Mouse (Mus musculus) mouse embryonic stem cell (cell line): ENCODE data around the gene Cfap100.

Source experiments
- in situ Hi-C, 2 experiments: fragments of 300-500 bp; cut with MboI; formaldehyde crosslinking; loops; 1 replicate in 1 of 2; 3 replicates in 1 of 2; pipeline ENCODE4 v1.14.3; 2019 to 2020; ENCODE audit warnings: low sequenced_read_pairs in 2 of 2, low pct_unique_long_range_greater_than_20kb in 1 of 2, mixed read lengths in 1 of 2; ENCODE audit not compliant: unreplicated experiment in 1 of 2

Cfap100 gene

DNA sequence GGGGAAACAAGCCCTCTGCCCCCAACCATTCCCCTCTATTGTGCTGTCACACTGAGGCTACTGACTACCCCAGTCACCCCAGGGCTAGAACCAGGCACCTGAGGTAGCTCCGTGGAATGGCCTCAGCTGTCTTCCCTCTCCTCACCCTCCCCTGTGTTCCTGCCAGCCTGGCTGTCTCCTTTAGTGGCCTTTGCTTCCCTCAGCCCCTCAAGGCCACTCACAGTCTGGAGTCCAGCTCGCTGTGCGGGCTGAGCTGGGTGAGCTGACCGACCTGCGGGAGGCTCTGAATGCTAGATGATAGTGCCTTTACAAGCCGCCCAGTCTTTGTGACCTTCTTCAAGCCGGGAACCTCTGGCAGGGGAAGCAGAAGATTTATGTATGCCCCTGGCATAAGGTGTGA lies 16.7 kb downstream of the Cfap100 start:
- in situ Hi-C loops: no loop called here

DNA sequence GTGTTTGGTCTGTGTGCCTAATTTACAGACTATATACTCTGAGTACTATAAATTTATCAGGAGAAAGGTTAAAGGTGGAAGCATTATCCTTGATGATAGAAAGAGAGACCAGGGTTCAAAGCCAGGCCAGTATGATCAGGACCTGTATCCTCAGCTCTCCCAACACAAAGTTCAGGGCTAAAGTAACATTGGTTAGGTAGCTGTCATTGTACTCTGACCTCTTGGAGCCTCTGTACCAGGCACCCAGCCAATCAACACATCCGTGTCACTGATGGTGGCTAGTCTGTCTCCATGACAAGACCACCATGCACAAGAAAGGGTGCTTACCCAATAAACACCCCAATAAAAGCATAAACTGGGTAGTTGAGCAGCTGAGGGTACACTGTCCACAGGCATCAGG lies 17.6 kb downstream of the Cfap100 start:
- in situ Hi-C loops: no loop called here

DNA sequence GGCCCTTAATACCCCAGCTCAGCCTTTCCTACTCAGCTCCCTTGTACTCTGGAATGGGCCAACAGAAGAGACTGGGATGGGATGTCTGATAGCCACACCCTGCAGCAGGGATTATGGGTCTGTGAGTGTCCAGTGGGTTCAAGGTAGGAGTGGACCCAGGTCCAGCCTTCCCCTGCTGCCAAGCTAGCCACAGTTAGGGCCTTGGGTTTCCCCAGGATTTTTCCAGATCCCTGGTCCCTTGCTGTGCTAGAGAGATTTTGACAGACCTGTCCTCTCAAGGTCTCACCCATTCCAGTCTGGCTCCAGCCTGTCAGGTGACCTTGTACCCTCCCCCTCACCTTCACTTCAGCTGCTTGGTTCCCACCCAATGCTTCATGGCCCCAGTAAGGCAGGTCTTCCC lies 20.0 kb downstream of the Cfap100 start:
- in situ Hi-C loops: no loop called here

GRCm38 (mm10) chr6:90397291-90397690 lies 31.3 kb downstream of the Cfap100 start:
- in situ Hi-C loops: no loop called here

GRCm38 (mm10) chr6:90395751-90396150 lies 32.8 kb downstream of the Cfap100 start:
- in situ Hi-C loops: no loop called here

- in situ Hi-C loops: no loop called here
Measured at GRCm38 (mm10) chr6:90393948-90394347, 34.6 kb downstream of the Cfap100 start.

GRCm38 (mm10) chr6:90390629-90391028 lies 38.0 kb downstream of the Cfap100 start:
- in situ Hi-C loops: no loop called here

- in situ Hi-C loops: no loop called here
Measured at GRCm38 (mm10) chr6:90381465-90381864, 47.1 kb downstream of the Cfap100 start.

- in situ Hi-C loops: no loop called here
Measured at GRCm38 (mm10) chr6:90377708-90378107, 50.9 kb downstream of the Cfap100 start.

- in situ Hi-C loops: no loop called here
Measured at GRCm38 (mm10) chr6:90374647-90375046, 54.0 kb downstream of the Cfap100 start.

- in situ Hi-C loops: no loop called here
Measured at GRCm38 (mm10) chr6:90369725-90370553, 58.7 kb downstream of the Cfap100 start.

- in situ Hi-C loops: no loop called here
Measured at GRCm38 (mm10) chr6:90368976-90369724, 59.4 kb downstream of the Cfap100 start, which contains the start of gene Zxdc. Gene Zxdc (plus strand): TSS chr6:90369492.

GRCm38 (mm10) chr6:90363301-90363700 lies 65.3 kb downstream of the Cfap100 start:
- in situ Hi-C loops: no loop called here

DNA sequence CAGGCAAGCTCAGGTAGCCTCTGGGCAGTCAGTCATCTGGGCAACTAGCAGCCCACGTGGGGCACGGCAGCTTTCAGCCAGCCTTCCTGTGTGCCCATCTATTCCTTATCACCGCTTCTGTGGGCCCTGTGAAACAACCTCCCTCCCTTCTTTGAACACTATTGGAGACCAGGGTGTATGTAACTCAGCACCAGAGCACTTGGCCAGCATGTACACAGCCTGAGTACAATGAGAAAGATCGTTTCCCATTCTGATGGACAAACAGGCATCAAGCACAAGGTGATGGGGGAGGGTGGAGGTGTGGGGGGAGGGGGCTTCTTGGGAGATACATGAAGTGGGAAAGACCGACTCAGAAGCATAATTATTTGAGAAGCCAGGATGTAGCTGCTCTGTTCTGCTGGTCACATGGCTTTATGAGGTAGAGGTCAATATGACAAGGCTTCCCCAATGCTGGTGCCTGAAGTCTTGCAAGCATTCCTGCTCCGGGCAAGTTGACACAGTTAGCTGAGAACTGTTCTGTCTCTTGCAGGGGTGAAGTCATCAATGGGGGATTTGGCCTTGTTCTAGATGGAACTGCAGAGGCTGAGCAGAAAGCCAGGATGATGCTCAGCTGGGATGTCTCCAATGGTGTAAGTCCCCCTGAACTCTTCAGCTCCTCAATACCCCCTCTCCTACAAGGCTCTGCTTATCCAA lies 67.5 kb downstream of the Cfap100 start:
- in situ Hi-C loops: no loop called here

DNA sequence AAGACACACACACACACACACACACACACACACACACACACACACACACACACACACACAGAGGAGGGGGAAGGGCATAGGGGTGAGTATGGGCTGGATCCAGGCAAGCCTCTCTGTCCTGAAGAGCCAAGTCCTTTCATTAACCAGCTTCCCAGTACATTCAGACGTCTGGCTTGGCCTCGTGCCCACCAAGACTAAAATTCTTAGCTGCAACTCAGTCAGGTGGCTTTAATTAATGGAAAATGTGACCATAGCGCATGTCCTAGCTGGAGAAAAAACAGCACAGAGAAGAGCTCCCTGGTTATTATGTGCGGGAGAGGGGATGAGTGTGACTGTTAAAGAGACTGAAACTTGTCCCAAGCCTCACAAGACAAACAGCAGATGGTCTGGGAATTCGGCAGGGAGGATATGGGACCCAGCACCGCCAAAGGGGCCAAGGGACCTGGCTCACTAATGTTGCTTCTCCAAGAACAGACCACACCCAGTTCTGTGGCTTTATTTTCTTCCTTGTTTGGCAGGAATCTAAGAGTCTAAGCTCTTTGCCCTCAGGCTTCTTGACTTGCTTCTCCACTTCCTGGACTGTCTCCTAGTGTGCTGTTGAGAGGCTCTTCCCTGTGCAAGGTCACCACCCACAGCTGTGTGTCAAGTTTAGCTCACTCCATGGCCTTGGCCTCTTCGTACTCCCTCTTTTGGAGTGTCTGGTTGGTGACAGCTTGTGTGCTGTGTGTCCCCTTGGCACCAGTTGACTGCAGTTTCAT lies 68.4 kb downstream of the Cfap100 start:
- in situ Hi-C loops: no loop called here

DNA sequence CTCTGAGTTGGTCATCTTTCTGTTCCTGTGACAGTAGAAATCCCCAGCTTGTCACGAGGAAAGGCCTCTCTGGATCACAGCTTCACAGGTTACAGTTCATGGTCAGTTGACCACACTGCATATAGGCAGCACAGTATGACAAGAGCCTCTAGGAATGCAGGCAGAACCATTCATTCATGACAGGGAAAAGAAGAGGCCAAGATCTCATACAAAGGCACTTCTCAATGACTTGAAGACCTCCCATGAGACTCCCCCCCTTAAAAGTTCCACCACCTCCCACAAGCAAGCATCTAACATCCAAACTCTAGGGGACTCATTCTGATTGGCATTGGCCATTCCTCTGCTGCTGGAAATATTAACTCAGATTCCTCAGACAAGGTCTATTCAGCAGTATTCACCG lies 69.2 kb downstream of the Cfap100 start:
- in situ Hi-C loops: no loop called here

- in situ Hi-C loops: no loop called here
Measured at GRCm38 (mm10) chr6:90358142-90358541, 70.5 kb downstream of the Cfap100 start.
